Mouse (Mus musculus): ENCODE measurements around the gene Shisa9. TPM values are rescaled to one million over a fixed set of nuclear protein-coding genes. Genes with fewer than 3 reads are reported as not detected.

Shisa9 gene
- polyA plus RNA-seq, 1 experiment from 2014 or later, result 0.83 TPM

DNA sequence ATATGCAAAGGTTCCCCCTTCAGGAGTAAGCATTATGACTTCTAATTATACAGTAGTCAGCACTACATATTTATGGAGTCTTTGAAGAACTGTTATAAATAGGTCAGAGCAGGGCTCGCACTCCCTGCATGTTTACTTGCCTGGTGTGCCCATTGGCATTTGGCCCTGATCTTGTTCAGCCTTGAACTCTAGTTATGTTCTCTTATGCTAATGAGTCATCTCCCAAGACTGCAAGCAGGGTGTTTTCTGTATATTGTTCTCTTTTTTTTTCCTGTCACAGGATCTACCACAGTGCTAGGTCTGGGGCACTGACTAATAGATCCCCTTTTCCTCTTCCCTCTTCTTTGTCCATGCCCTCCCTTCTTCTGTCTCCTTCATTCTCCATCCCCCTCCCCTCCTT is 48.5 kb downstream of the Shisa9 start:
- 70% methylated on average over 1 of the region's 1 CpGs for WGBS
- no peaks in the 10 kb centered on the region for H3K4me1 ChIP-seq (ENCODE audit: control insufficient read depth, insufficient read depth, low read length)

DNA sequence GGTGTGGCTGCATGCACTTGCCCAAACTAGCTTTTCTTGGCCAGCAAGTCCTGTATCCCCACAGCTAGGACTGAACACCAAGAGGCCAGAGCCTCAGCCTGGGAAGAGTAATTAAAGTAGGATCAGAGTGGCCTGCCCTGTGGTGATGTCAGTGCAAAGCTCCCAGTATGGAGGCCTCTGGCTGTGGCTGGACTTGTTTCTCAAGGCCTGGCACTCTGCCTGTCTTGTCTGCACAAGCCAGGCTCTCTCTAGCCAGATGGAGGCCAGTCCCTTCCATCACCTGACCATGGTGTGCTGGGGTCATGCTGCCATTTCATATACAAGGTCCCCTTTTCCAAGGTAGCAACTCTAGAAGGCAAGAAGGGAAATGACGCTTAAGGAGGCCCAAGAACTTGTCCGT is 51.0 kb downstream of the Shisa9 start:
- no peaks in the 10 kb centered on the region for H3K9me3 ChIP-seq (replicated peaks; ENCODE audit: control insufficient read depth, low read length)
- H3K27ac ChIP-seq (ENCODE audit: low read length), result no peak overlapping the region
- H3K4me2 ChIP-seq (ENCODE audit: low read depth, low read length), result no peak overlapping the region
- no peaks in the 10 kb centered on the region for H3K4me1 ChIP-seq (ENCODE audit: control insufficient read depth, insufficient read depth, low read length)
- 84% methylated on average over 2 of the region's 2 CpGs for WGBS
- no peaks in the 10 kb centered on the region for H3K27me3 ChIP-seq (ENCODE audit: control insufficient read depth, insufficient read depth, low read length)
- no peak overlapping the region for H3K4me3 ChIP-seq (replicated peaks; ENCODE audit: low read length)
- H3K36me3 ChIP-seq (ENCODE audit: control insufficient read depth, insufficient read depth, low read length), result no peaks in the 10 kb centered on the region
- H3K9ac ChIP-seq (ENCODE audit: low read length), result no peak overlapping the region
- no peak for ATAC-seq (ENCODE audit: insufficient read depth, low FRiP score)

More for the DNA sequence above, 48.5 kb downstream of the Shisa9 start:
- Histone ChIP-seq H3K4me3 (replicated peaks; ENCODE audit: low read length) (no peak overlapping the region), H3K36me3 (ENCODE audit: control insufficient read depth, insufficient read depth, low read length) (no peaks in the 10 kb centered on the region), H3K9ac (ENCODE audit: low read length) (no peak overlapping the region), H3K4me2 (ENCODE audit: low read depth, low read length) (no peak overlapping the region), H3K9me3 (replicated peaks; ENCODE audit: control insufficient read depth, low read length) (no peaks in the 10 kb centered on the region), H3K27me3 (ENCODE audit: control insufficient read depth, insufficient read depth, low read length) (no peaks in the 10 kb centered on the region), H3K27ac (ENCODE audit: low read length) (no peak overlapping the region)
- no peak for ATAC-seq (ENCODE audit: insufficient read depth, low FRiP score)

DNA sequence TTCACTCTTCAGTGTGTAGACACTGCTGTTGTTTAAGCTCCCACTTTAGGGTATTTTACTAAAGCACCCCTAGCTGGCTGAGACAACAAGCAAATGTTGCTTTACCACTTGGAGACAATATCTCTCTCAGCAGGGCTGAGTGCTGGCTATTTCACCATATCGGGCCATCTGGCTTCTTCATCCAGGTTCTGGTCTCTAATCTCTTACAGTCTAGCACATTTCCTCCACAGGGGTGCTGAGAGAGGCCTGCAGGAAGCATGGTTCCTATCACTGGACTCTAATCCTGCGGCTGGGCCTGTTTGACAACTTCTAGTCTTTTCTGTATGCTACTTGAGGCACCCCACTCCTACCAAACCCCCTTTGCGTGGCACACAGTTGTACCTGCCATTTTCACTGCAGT is 51.7 kb downstream of the Shisa9 start:
- H3K27ac ChIP-seq (ENCODE audit: low read length), result no peak overlapping the region
- H3K4me2 ChIP-seq (ENCODE audit: low read depth, low read length), result no peak overlapping the region
- 58% methylated on average over 3 of the region's 3 CpGs for WGBS
- no peak overlapping the region for H3K9ac ChIP-seq (ENCODE audit: low read length)
- H3K9me3 ChIP-seq (replicated peaks; ENCODE audit: control insufficient read depth, low read length), result no peaks in the 10 kb centered on the region
- no peaks in the 10 kb centered on the region for H3K27me3 ChIP-seq (ENCODE audit: control insufficient read depth, insufficient read depth, low read length)
- no peak for ATAC-seq (ENCODE audit: insufficient read depth, low FRiP score)
- no peaks in the 10 kb centered on the region for H3K36me3 ChIP-seq (ENCODE audit: control insufficient read depth, insufficient read depth, low read length)
- no peak overlapping the region for H3K4me3 ChIP-seq (replicated peaks; ENCODE audit: low read length)
- H3K4me1 ChIP-seq (ENCODE audit: control insufficient read depth, insufficient read depth, low read length), result no peaks in the 10 kb centered on the region

DNA sequence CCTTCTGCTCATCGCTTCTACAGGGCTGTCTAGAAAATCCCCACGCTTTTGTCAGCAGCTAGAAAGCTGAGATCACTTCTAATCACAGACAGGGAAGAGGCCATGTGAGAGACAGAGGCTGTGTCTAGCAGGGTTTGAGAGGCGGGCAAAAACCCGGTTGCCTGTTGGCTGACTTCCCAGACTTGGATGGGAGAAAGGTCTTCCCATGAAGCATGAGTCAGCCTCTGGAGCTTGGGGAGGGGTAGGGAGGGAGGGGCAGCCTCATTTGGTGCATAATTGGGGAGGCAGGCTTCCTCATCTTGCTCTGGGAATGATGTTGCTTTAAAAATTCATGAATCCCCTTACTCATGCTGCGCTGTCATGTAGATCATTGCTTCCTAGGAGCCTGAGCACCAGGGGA is 57.0 kb downstream of the Shisa9 start:
- WGBS, result 43% methylated on average over 5 of the region's 5 CpGs

DNA sequence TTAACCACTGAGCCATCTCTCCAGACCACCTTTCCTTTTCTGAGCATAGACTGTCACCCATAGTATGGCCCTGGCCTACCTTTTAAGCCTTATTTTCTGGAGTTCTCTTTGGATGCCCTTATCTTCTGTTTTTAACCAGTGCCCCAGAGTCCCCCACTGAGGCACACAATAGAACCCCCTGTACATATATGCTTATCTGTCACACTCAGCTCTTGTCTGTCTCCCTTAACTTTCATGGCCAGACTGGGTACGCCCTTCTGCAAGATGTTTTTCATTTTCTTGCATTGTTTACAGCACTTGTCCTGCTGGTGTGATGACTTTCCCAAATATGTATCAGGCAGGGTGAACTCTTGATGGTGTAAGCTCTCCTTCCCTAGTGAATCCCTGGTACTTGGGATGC is 68.1 kb downstream of the Shisa9 start:
- 70% methylated on average over 1 of the region's 1 CpGs for WGBS
- Histone ChIP-seq H3K36me3 (ENCODE audit: control insufficient read depth, insufficient read depth, low read length) (no peaks in the 10 kb centered on the region), H3K9me3 (replicated peaks; ENCODE audit: control insufficient read depth, low read length) (no peaks in the 10 kb centered on the region), H3K27ac (ENCODE audit: low read length) (no peak overlapping the region), H3K4me3 (replicated peaks; ENCODE audit: low read length) (no peak overlapping the region), H3K4me1 (ENCODE audit: control insufficient read depth, insufficient read depth, low read length) (no peaks in the 10 kb centered on the region), H3K4me2 (ENCODE audit: low read depth, low read length) (no peak overlapping the region), H3K27me3 (ENCODE audit: control insufficient read depth, insufficient read depth, low read length) (no peaks in the 10 kb centered on the region), H3K9ac (ENCODE audit: low read length) (no peak overlapping the region)
- ATAC-seq (ENCODE audit: insufficient read depth, low FRiP score), result no peak

More for the DNA sequence above, 57.0 kb downstream of the Shisa9 start:
- Histone ChIP-seq H3K4me3 (replicated peaks; ENCODE audit: low read length) (no peak overlapping the region), H3K36me3 (ENCODE audit: control insufficient read depth, insufficient read depth, low read length) (no peaks in the 10 kb centered on the region), H3K27ac (ENCODE audit: low read length) (no peak overlapping the region; the same call in 1 of the 2 replicates), H3K9ac (ENCODE audit: low read length) (no peak overlapping the region), H3K4me2 (ENCODE audit: low read depth, low read length) (no peak overlapping the region), H3K9me3 (replicated peaks; ENCODE audit: control insufficient read depth, low read length) (no peaks in the 10 kb centered on the region), H3K4me1 (ENCODE audit: control insufficient read depth, insufficient read depth, low read length) (0 out of 2 replicates have a peak, but pooled peaks cover 2% of the 10 kb centered on the region), H3K27me3 (ENCODE audit: control insufficient read depth, insufficient read depth, low read length) (no peaks in the 10 kb centered on the region)
- ATAC-seq (ENCODE audit: insufficient read depth, low FRiP score), result peak; percentile 69

DNA sequence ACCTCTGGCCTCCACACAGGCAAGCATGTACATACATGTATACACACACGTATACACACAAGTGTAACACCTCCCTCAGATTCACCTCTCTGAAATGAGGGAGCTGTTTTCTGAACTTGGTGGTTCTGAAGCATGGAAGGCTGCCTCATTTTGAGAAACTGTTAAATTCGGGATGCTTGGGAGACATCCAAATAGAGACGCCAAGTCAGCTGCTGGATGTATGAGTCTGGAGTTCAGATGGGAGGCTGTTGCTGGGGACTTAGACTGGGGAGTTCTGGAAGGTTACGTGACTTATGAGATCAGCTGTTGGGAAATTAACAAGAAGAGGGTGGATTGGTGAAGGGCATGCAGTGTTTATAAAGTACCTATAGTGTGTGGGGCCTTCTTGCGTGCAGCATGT is 88.7 kb downstream of the Shisa9 start:
- Histone ChIP-seq H3K27ac (ENCODE audit: low read length) (no peak overlapping the region), H3K4me1 (ENCODE audit: control insufficient read depth, insufficient read depth, low read length) (no peaks in the 10 kb centered on the region), H3K36me3 (ENCODE audit: control insufficient read depth, insufficient read depth, low read length) (no peaks in the 10 kb centered on the region), H3K27me3 (ENCODE audit: control insufficient read depth, insufficient read depth, low read length) (no peaks in the 10 kb centered on the region), H3K4me3 (replicated peaks; ENCODE audit: low read length) (no peak overlapping the region), H3K9me3 (replicated peaks; ENCODE audit: control insufficient read depth, low read length) (no peaks in the 10 kb centered on the region), H3K4me2 (ENCODE audit: low read depth, low read length) (no peak overlapping the region), H3K9ac (ENCODE audit: low read length) (no peak overlapping the region)
- no peak for ATAC-seq (ENCODE audit: insufficient read depth, low FRiP score)
- WGBS, result 57% methylated on average over 5 of the region's 5 CpGs

DNA sequence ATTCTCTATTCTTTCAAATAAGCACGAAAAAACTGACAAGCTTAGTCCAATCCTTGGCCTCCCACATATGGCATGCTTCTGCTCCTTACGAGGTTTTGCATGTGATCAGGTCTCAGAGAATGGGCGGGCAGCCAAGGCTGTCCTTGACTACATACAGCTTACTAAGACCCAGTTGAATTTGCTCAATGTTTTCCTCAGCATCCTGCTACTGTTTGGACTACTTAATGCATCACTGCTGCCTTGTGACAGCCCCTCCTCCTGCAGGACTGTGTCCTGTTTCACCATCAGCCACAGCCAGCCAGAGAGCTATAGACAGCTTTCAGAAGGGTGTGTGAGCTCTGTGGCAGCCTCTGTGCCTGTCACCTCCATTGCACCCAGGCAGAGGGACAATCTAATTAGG is 92.4 kb downstream of the Shisa9 start:
- Histone ChIP-seq H3K36me3 (ENCODE audit: control insufficient read depth, insufficient read depth, low read length) (no peaks in the 10 kb centered on the region), H3K27me3 (ENCODE audit: control insufficient read depth, insufficient read depth, low read length) (no peaks in the 10 kb centered on the region), H3K4me2 (ENCODE audit: low read depth, low read length) (no peak overlapping the region), H3K4me3 (replicated peaks; ENCODE audit: low read length) (no peak overlapping the region), H3K9me3 (replicated peaks; ENCODE audit: control insufficient read depth, low read length) (no peaks in the 10 kb centered on the region), H3K27ac (ENCODE audit: low read length) (no peak overlapping the region; the same call in 1 of the 2 replicates), H3K4me1 (ENCODE audit: control insufficient read depth, insufficient read depth, low read length) (no peaks in the 10 kb centered on the region), H3K9ac (ENCODE audit: low read length) (no peak overlapping the region)
- 27% methylated on average over 3 of the region's 3 CpGs for WGBS
- ATAC-seq (ENCODE audit: insufficient read depth, low FRiP score), result peak; percentile 79

DNA sequence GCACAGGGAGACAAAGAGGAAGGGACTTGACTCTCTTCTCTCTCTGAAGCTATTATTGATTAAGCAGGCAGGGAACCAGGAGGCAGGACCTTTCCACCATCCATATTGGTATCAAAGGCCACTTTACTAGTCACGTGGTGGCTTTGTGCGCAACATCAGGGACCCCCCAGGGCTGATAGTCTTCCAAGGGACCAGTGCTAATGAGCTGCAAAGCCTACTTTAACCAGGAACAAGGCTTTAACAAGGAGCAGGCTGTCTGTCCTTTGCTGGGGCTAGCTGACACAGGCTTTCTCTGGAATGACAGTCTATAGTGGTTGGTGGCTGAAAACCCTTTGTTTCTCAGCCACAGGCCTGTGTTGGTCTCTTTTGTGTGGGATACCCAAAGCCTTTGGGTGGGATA is 92.8 kb downstream of the Shisa9 start:
- no peaks in the 10 kb centered on the region for H3K4me1 ChIP-seq (ENCODE audit: control insufficient read depth, insufficient read depth, low read length)
- 46% methylated on average over 2 of the region's 2 CpGs for WGBS
- ATAC-seq (ENCODE audit: insufficient read depth, low FRiP score), result no peak
- no peak overlapping the region for H3K4me3 ChIP-seq (replicated peaks; ENCODE audit: low read length)
- H3K36me3 ChIP-seq (ENCODE audit: control insufficient read depth, insufficient read depth, low read length), result no peaks in the 10 kb centered on the region
- H3K9me3 ChIP-seq (replicated peaks; ENCODE audit: control insufficient read depth, low read length), result no peaks in the 10 kb centered on the region
- H3K27me3 ChIP-seq (ENCODE audit: control insufficient read depth, insufficient read depth, low read length), result no peaks in the 10 kb centered on the region
- H3K4me2 ChIP-seq (ENCODE audit: low read depth, low read length), result no peak overlapping the region
- H3K27ac ChIP-seq (ENCODE audit: low read length), result no peak overlapping the region
- no peak overlapping the region for H3K9ac ChIP-seq (ENCODE audit: low read length)

DNA sequence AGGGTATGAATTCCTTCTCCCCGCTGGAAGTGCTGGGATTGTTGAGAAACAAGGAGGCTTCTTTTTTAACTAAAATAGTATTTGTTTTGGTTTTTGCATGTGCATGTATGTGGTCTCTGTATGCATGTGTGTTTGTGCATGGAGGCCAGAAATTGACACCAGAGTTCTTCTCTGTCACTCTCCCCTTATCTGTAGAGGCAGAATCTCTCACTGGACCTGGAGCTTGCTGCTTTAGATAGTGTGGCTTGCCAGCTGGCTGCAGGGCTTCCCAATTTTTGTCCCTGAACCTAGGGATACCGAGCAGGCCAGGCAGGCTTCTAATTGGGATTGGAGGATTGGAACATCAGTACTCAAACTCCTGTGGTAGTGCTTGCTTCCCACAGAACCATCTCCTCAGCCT is 99.2 kb downstream of the Shisa9 start:
- 75% methylated on average over 2 of the region's 2 CpGs for WGBS
- Histone ChIP-seq H3K4me1 (ENCODE audit: control insufficient read depth, insufficient read depth, low read length) (no peaks in the 10 kb centered on the region), H3K9me3 (replicated peaks; ENCODE audit: control insufficient read depth, low read length) (no peaks in the 10 kb centered on the region), H3K27ac (ENCODE audit: low read length) (no peak overlapping the region), H3K27me3 (ENCODE audit: control insufficient read depth, insufficient read depth, low read length) (no peaks in the 10 kb centered on the region), H3K36me3 (ENCODE audit: control insufficient read depth, insufficient read depth, low read length) (no peaks in the 10 kb centered on the region), H3K9ac (ENCODE audit: low read length) (no peak overlapping the region), H3K4me3 (replicated peaks; ENCODE audit: low read length) (no peak overlapping the region), H3K4me2 (ENCODE audit: low read depth, low read length) (no peak overlapping the region)
- no peak for ATAC-seq (ENCODE audit: insufficient read depth, low FRiP score)

Measured in stomach, embryonic 16.5 days (tissue).